Mouse (Mus musculus) E14TG2a.4 (cell line): ENCODE data around the gene Cep295nl.

Source experiments
- H3K27me3 ChIP-seq: 2 replicates; pipeline ENCODE4 v1.6.1; 2014; ENCODE audit warnings: low read length, control low read depth; ENCODE audit not compliant: insufficient read depth
- H3K36me3 ChIP-seq: 2 replicates; pipeline ENCODE4 v1.6.1; 2014; ENCODE audit warnings: low read length, control low read depth; ENCODE audit not compliant: insufficient read depth
- H3K4me1 ChIP-seq: replicated peaks from 2 replicates; pipeline ENCODE4 v1.6.1; 2014; ENCODE audit warnings: low read depth, low read length, control low read depth
- H3K4me3 ChIP-seq: replicated peaks from 2 replicates; pipeline ENCODE4 v1.5.1; 2014; ENCODE audit warnings: mild to moderate bottlenecking, low read length
- H3K9me3 ChIP-seq: 2 replicates; pipeline ENCODE4 v1.6.1; 2014; ENCODE audit warnings: low read length, control low read depth
- CTCF ChIP-seq: conservative IDR thresholded peaks from 2 replicates; pipeline ENCODE4 v1.5.1; 2014; ENCODE audit warnings: low read length
- NANOG ChIP-seq: IDR thresholded peaks from 2 replicates; pipeline ENCODE4 v1.6.1; 2014; ENCODE audit warnings: borderline replicate concordance, low read length, mixed read lengths
- POU5F1 ChIP-seq: IDR thresholded peaks from 2 replicates; pipeline ENCODE4 v1.6.1; 2014; ENCODE audit warnings: low read length, borderline replicate concordance

The Cep295nl gene

DNA sequence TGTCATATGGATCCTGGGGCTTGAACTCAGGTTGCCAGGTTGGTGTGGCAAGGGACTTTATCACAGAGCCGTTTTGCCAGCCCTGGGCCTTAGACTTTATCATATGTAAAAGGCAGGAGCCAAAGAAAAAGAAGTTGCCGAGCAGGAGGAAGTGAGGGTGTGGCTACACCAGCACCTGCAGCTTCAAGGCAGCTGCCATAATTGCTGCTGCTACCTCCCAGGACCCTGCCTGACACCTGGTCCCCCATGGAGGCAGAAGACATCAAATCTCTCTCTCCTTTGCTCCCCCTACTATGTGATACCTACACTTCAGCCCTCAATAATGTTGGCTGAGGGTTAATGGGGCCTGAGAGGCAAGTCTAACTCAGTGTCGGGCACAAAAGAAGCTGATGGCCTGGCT lies 6.1 kb upstream of the Cep295nl start:
- H3K36me3 ChIP-seq, result no peaks in the 10 kb centered on the region
- H3K27me3 ChIP-seq, result peaks cover 33% of the 10 kb centered on the region
- TF ChIP-seq CTCF (no peak), NANOG (no peak), POU5F1 (no peak)
- peaks cover 24% of the 10 kb centered on the region for H3K4me1 ChIP-seq
- no peak overlapping the region for H3K4me3 ChIP-seq
- no peaks in the 10 kb centered on the region for H3K9me3 ChIP-seq

DNA sequence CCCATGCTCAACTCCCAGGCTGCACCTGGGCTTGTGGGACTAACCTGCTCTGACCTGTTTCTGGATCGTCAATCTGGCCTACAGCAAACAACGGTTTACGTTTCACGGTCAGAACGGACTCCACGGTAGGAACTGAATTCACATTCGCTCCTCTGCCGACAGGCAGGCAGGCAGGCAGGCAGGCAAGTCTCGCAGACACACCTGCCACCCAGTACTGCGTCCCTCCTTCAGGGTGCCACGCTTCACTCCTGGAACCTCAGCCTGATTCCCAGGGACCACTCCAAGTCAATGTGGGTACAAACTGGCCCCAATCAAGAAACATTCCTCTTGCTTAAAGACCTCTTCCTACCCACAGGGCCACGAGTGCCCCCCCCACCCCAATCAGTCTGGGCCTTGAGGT lies 5.6 kb upstream of the Cep295nl start:
- peaks cover 24% of the 10 kb centered on the region for H3K4me1 ChIP-seq
- H3K27me3 ChIP-seq, result peaks cover 32% of the 10 kb centered on the region
- no peak overlapping the region for H3K4me3 ChIP-seq
- no peaks in the 10 kb centered on the region for H3K36me3 ChIP-seq
- TF ChIP-seq CTCF, result no peak
- no peak for TF ChIP-seq POU5F1
- TF ChIP-seq NANOG, result no peak
- no peaks in the 10 kb centered on the region for H3K9me3 ChIP-seq

DNA sequence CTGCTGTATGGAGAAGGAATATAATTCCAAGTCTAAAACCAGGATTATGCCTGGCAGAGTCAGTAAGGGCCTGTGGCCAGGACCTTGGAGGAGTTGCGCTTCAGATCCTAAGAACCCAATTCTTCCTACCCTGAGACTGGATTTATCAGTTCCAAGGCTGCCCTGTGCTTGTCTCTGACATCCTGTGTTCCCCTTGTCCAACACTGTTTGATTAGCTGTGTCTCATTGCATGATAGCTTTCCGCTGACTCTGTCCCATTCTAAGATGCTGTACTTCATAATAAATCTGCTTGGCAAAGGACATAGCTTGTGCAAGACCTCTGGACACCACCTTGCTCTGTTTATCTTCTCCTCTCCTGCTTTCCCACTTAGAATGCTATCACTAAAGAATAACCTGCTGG lies 5.1 kb upstream of the Cep295nl start:
- Histone ChIP-seq H3K36me3 (no peaks in the 10 kb centered on the region), H3K27me3 (peaks cover 27% of the 10 kb centered on the region), H3K9me3 (no peaks in the 10 kb centered on the region), H3K4me3 (no peak overlapping the region), H3K4me1 (peaks cover 27% of the 10 kb centered on the region)
- TF ChIP-seq CTCF, result no peak
- no peak for TF ChIP-seq NANOG
- TF ChIP-seq POU5F1, result no peak

DNA sequence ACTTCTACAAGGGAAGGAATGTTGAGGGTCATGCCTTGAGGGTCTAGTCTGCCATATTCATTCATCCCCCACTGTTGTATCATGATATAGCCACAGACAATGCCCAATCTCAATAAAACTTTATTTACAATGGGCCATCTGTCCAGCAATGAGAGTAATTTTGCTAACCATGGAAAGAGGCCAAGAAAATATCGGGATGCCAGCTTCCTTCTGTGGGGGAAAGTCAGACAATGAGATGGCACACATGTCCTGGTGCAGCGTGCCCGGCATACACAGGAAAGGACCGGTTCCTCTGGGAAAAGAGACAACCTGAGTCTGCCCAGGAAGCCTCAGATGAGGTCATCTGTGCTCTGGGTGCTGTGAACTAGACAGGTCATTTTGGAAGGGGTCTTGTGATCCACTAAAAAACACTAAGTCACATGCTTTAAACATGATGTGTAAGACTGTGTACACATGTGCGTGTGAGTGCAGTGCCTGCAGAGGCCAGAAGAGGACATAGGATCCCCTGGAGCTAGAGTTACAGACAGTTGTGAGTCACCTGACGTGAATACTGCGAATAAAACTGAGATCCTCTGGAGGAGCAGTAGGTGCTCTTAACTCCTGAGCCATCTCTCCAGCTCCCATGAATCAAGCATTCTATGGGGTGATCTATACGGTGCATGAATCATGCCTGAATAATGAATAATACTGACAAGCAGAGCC lies 4.2 kb upstream of the Cep295nl start:
- no peaks in the 10 kb centered on the region for H3K9me3 ChIP-seq
- no peak overlapping the region for H3K4me3 ChIP-seq
- TF ChIP-seq NANOG (no peak), CTCF (no peak), POU5F1 (no peak)
- H3K27me3 ChIP-seq, result peaks cover 19% of the 10 kb centered on the region
- H3K4me1 ChIP-seq, result peaks cover 36% of the 10 kb centered on the region
- H3K36me3 ChIP-seq, result no peaks in the 10 kb centered on the region

DNA sequence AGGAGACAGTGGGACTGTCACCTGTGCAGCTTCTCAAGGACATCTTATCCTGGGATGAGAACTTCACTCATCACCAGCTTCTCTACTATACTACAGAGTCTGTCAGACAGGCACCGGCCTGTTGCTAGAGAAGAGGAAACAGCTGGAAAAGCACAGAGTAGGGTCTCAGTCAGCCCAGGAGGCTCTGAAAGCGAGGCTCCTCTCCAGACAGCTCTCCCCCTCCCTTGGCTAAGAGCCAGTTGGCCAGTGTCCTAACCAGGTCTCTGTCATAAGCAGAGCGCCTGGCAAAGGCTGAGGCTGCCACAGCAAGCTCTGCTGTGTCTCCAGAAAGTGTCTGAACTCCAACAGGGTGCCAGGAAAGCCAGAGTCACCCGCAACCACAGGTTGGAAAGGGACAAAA lies 3.4 kb upstream of the Cep295nl start:
- TF ChIP-seq POU5F1 (no peak), CTCF (no peak), NANOG (no peak)
- no peaks in the 10 kb centered on the region for H3K9me3 ChIP-seq
- no peaks in the 10 kb centered on the region for H3K36me3 ChIP-seq
- H3K4me1 ChIP-seq, result peaks cover 41% of the 10 kb centered on the region
- H3K4me3 ChIP-seq, result no peak overlapping the region
- H3K27me3 ChIP-seq, result peaks cover 12% of the 10 kb centered on the region

DNA sequence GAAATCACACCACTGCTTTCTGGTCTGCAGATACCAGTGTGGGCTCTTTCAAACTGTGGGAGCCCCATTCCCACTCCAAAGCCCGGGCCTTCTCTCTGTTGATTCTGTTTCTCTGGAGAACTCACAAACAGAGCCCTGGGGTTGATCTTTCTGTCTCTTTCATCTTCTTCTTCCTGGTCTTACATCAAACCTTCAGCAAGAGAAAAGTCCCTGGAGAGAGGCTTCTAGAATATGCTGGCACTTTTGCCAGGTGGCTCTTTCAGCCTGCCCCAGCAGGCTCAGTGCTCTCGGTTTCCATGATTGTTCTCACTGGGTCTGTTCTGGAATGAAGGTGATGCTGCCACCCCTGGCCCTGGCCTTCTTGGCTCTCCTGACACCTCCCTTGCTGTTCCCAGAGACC lies 1.3 kb upstream of the Cep295nl start:
- H3K27me3 ChIP-seq, result peaks cover 12% of the 10 kb centered on the region
- no peaks in the 10 kb centered on the region for H3K9me3 ChIP-seq
- H3K4me3 ChIP-seq, result no peak overlapping the region
- TF ChIP-seq POU5F1 (no peak), NANOG (no peak), CTCF (no peak)
- H3K4me1 ChIP-seq, result peaks cover 28% of the 10 kb centered on the region
- no peaks in the 10 kb centered on the region for H3K36me3 ChIP-seq

DNA sequence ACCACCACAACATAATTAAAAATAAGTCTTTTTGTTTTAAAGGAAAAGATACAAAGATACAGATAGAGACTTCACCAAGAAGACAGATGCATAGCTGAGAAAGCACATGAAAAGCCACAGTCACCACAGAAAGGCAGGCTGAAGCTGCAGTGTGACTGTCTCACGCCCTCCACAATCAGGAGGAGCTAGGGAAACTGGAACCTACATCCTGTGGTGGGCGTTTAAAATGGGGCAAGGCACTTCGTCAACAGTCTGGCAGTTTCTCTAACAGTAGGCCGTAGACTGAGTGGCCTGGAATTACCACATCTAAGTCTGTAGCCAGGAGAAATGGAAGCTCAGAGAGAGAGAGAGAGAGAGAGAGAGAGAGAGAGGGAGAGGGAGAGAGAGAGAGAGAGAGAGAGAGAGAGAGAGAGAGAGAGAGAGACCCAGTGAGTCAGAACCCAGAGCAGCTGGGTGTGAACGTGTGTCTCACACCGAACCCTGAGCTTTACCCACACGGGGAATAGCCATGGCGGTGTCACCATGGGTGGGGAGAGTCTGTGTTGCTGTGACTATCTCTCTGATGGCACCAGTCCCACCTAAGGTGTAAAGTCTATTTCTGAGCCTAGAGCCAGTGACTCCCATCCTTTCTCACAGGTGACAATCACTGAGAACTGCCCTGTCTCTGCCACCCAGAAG lies 4.7 kb downstream of the Cep295nl start:
- no peak overlapping the region for H3K4me3 ChIP-seq
- no peaks in the 10 kb centered on the region for H3K9me3 ChIP-seq
- H3K4me1 ChIP-seq, result peaks cover 27% of the 10 kb centered on the region
- TF ChIP-seq CTCF (no peak), NANOG (no peak), POU5F1 (no peak)
- H3K36me3 ChIP-seq, result no peaks in the 10 kb centered on the region
- peaks cover 31% of the 10 kb centered on the region for H3K27me3 ChIP-seq

DNA sequence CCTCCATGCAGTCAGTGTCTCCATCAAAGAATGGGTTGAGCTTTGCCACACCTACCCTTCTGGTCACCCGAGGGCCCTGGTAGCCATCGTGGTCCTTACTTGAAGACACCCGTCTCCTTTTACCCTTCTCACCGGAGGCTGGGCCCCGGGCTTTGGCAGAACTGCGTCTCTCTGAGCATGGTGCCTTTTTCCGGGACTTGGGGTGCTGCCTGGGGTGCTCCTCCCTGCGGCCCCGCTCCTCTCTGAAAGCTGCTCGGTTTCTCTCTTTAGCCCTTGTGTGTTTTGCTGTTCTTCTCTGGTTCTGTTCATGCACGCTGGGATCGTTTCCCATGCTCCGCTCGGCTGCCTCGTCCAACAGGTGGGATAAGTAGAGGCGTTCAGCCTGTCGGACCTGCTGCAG lies 8.9 kb downstream of the Cep295nl start:
- Histone ChIP-seq H3K9me3 (no peaks in the 10 kb centered on the region), H3K4me3 (no peak overlapping the region), H3K27me3 (peaks cover 32% of the 10 kb centered on the region), H3K4me1 (peaks cover 23% of the 10 kb centered on the region), H3K36me3 (no peaks in the 10 kb centered on the region)
- TF ChIP-seq CTCF (no peak), NANOG (no peak), POU5F1 (no peak)

DNA sequence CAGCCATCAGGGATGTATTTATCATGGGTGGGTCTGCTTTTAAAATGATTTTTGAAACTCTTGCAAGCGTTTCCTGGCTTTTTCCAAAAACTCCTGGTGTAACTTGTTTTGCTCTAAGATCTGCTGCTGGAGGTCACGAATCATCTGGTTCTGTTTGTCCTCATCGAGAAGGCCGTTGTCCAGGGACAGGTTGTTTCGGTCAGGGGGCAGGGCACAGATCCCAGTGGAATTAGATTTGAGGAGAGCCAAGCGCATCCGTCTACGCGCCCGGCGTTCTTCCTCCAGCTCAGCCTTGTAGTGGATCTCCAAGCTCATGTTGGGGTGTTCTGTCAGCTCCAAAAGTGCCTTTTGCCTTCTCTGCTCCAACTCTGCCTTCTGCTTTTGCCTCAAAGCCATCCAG lies 9.9 kb downstream of the Cep295nl start:
- no peak for TF ChIP-seq NANOG
- TF ChIP-seq POU5F1, result no peak
- TF ChIP-seq CTCF, result no peak
- Histone ChIP-seq H3K36me3 (no peaks in the 10 kb centered on the region), H3K4me1 (peaks cover 30% of the 10 kb centered on the region), H3K4me3 (no peak overlapping the region), H3K9me3 (no peaks in the 10 kb centered on the region), H3K27me3 (peaks cover 28% of the 10 kb centered on the region)
